Mouse (Mus musculus) subcutaneous adipose tissue, adult 2 months (tissue): ENCODE measurements around the gene Rnf141. TPM values are rescaled to one million over a fixed set of nuclear protein-coding genes. Genes with fewer than 3 reads are reported as not detected.

ENCODE experiments used
- polyA plus RNA-seq: library from polyadenylated mRNA; depleted of rRNA; stranded (reverse); fragments of >200 nt; gene quantifications from 2 replicates; pipeline ENCODE4 v1.2.3, GENCODE M21; 2012; ENCODE audit warnings: low replicate concordance; rRNA removed

Gene Rnf141
- polyA plus RNA-seq = 31.2 and 38.6 TPM in 2 replicates

GRCm38 (mm10) chr7:110843916-110844874, at the start of gene Rnf141:
Gene Rnf141 (minus strand): TSS chr7:110844457.

GRCm38 (mm10) chr7:110862751-110863289, 18.6 kb upstream of the Rnf141 start, which contains the start of gene Lyve1:
Gene Lyve1 (minus strand): TSS chr7:110863239.

GRCm38 (mm10) chr7:110768001-110768400, 76.3 kb downstream of the Rnf141 start, which contains the start of gene Ampd3:
Gene Ampd3 (plus strand): TSS chr7:110768206.

Other genes starting within 250 kb of the Rnf141 start
- 21.7 and 26.3 TPM in 2 replicates for gene Sbf2, start 229.5 kb downstream of the Rnf141 start, polyA plus RNA-seq
- gene Adm, start 216.8 kb downstream of the Rnf141 start, polyA plus RNA-seq = 23.1 and 29.7 TPM in 2 replicates
- 35.5 and 70.3 TPM in 2 replicates for gene Ampd3, start 76.3 kb downstream of the Rnf141 start, polyA plus RNA-seq
- 24.0 and 47.9 TPM in 2 replicates for gene Lyve1, start 18.8 kb upstream of the Rnf141 start, polyA plus RNA-seq
- 20.2 and 186 TPM in 2 replicates for gene Mrvi1, start 138.0 kb upstream of the Rnf141 start, polyA plus RNA-seq
- 12.9 and 45.9 TPM in 2 replicates for gene Ctr9, start 184.5 kb upstream of the Rnf141 start, polyA plus RNA-seq
- gene Eif4g2, start 238.6 kb upstream of the Rnf141 start, polyA plus RNA-seq = 193 and 208 TPM in 2 replicates